Mouse (Mus musculus): ENCODE data around the gene Amt.

DNA sequence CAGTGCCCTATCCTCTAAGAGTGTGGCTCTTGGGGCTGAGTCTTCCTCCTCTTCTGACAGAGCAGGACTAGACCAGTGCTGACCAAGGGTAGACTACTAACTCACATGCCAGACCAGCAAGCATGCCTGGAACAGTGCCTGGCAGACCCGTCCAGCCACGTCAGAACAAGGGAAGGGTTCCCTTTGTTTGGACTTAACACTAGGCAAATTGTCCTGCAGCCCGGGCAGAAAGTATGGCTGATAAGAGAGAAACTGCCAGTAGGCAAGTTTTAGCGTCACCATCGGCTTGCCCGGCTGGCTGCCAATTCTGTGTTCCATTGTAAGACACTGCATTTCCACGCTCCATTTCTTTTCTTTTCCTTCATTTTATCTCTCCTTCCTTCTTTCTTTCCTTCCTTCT is 29.0 kb upstream of the Amt start:
- no peak for TF ChIP-seq CTCF (IDR thresholded peaks at IDR 0.05; ENCODE audit: borderline replicate concordance, insufficient read depth, low read length)
- no peak for TF ChIP-seq POLR2A (IDR thresholded peaks at IDR 0.05; ENCODE audit: low read depth, low read length)

Data from embryonic fibroblast, embryonic 13.5 days (primary cell).